Mouse (Mus musculus): Measurements from ENCODE around the gene Plxnb1.
A peak's percentile ranks its signal among the peaks of the same experiment; 100 is the strongest.

Gene Plxnb1

DNA sequence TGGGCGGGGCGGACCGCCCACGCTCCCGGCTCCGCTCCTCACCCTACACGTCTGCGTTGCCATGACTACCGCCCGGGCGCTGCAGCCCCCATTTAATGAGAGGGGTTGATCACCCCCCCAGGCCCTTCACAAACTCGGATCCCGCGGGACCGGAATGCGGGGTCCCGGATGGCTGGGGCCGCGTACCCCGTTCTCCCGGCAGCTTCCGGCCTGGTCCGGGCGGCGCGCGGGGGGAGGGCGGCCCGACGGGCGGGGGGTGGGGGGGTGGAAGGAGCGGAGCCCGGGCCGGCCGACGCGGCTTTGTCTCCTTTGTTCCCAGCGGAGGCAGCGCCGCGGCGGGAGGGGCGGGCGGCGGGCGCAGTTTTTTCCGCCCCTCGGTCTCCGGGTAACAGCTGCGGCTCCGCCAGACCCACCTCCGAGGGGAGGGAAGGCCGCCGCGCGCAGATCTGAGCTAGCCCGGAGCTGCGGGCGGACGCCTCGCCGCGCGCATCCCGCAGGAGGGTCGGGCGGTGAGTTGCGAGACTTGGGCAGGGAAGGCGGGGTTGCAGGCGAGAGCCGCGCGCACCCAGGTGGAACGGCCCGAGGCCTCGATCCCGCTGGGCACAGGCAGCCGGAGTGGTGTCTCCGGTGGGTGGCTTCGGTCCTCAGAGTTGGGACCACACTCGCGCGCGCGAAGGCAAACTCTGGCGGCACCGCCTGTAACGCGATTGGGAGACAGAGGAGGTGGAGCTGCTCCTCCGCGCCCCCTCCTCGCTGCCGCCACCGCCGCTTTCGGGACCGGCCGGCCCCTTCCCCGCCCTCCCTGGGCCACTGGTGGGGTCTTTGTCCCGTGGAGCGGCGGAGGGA lies at the start of gene Plxnb1:
Plxnb1 (plus strand) TSS at position 253 of the 846 bp plus-strand sequence.
- peak; percentile 65 for DNase-seq

DNA sequence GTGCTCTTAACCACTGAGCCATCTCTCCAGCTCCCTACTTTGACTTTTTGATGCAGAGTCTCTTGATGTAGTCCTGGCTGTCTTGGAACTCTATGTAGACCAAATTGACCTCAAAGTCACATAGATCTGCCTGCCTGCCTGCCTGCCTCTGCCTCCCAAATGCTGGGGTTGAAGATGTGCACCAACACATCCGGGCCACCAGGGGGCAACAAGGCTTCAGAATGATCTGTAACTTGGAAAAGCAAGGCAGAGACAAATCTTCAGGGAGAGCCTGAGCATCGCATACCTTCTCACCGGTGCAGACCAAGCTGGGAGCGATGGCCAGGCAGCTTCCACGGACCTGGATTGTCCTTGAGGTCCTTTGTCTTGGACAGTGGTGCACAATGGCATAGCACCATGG lies 48.9 kb upstream of the Plxnb1 start:
- peak; percentile 54 for DNase-seq

- no peak for DNase-seq
Observed at GRCm38 (mm10) chr9:109049316-109049715, 45.9 kb upstream of the Plxnb1 start.

DNA sequence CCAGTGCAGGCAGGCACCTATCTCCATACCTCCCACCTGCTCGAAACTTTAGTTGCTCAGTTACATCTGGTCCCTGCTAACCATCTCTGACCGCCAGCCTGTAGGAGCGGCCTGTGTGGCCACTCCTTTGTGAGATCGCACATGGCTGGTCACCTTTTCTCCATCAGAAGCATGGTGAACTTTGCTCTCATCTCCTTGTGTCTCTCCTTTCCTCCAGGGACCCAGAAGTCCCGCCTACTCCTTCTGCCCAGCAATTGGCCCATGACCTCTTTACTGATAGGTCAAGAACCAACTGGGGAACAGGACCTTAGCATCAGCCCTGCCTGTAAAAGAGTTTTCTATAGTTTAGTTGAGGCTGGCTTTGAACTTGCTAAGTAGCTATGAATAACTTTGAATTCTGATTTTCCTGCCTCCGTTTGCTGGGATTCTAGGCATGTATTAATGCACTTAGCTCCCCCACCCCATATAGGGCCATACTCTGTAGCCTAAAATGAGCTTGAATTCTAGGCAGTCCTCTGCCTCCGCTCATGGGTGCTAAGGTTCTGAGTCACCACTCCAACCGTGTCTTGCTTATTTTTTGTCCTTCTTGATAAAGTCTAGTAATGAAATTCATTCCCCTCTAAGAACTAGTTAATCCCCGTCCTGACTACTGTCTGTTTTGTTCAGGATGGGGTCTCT lies 45.1 kb upstream of the Plxnb1 start:
- no peak for DNase-seq

DNA sequence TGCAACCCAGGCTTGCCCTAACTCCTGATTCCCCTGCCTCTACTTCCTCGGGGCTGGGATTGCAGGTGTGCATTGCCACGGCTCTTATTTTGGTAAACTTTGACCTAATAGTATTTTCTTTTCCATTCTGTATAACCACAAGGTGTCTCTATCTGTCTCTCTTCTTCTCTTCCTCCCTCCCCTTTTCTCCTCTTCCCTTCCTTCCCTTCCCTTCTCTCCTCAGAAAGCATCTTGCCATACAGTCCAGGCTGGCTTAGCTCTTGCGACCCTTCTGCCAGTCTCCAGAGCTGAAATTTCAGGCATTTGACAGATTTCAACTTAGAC lies 44.6 kb upstream of the Plxnb1 start:
- DNase-seq, result no peak

DNA sequence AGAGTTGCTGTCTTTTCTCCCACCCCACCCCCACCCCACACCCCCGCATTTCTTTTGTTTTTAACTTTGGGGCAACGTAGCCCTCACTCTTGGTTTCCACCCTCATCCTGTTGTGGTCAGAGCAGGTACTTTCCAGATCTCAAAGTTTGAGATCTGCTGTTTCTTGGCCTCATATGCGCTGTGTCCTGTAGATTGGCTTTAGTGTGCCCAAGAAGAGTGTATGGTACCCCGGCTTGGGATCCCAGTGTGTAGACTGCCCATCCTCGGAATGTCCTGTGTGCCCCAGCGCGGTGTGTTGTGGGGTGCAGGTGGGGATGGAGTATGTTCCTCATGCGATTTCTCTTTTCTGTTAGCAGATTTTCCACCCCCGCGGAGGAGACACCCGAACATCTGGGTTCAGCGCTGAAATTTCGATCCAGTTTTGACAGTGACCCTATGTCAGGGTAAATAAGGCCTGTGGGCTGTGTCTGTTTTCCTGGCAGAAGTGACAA lies 44.1 kb upstream of the Plxnb1 start:
- DNase-seq, result peak; percentile 5

GRCm38 (mm10) chr9:109051651-109052489 lies 43.3 kb upstream of the Plxnb1 start:
- DNase-seq, result peak; percentile 9

GRCm38 (mm10) chr9:109052490-109053260 lies 42.5 kb upstream of the Plxnb1 start:
- peak; percentile 14 for DNase-seq

GRCm38 (mm10) chr9:109053366-109053765 lies 41.8 kb upstream of the Plxnb1 start:
- peak; percentile 18 for DNase-seq

DNA sequence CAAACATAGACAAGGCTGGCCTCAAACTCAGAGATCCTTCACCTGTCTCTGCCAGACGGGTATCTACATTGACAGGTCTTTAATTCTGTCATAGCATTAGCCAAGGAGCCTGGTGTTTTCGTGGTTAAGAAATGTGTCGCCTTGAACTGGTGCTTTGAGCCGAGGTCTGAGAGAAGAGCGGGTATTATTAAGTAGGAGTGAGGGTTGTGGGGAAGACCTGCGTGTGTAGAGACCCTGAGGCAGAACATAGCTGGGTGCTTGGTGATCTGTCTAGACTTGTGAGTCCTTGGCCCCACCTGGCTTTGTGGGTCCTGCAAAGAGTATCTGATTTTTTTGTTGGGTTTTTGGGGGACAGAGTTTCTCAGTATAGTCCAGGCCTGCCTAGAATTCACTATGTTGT lies 41.3 kb upstream of the Plxnb1 start:
- peak; percentile 14 for DNase-seq

GRCm38 (mm10) chr9:109054712-109055111 lies 40.5 kb upstream of the Plxnb1 start:
- peak; percentile 76 for DNase-seq

GRCm38 (mm10) chr9:109055271-109056030 lies 39.7 kb upstream of the Plxnb1 start:
- peak; percentile 54 for DNase-seq

GRCm38 (mm10) chr9:109056081-109056690 lies 39.0 kb upstream of the Plxnb1 start:
- DNase-seq, result no peak

DNA sequence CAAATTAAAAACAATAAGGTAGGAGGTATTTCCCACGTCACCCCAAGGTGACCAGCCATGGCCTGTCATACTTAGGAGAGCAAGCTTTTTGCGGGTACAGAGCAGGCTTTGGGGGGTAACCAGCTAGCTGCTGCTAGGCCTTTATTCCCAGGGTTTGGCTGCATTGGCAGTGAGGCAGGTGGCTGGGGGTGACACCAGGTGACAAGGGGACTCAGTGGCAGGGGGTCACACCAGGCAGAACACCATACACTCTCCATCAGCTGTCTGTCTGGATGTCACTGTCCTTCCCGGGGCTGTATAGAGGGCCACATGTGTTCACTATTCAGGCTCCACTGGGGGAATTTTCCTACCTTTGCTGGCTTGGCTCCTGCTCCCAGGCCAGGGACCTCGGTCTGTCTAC lies 38.3 kb upstream of the Plxnb1 start:
- DNase-seq, result no peak

GRCm38 (mm10) chr9:109057543-109057942 lies 37.6 kb upstream of the Plxnb1 start:
- no peak for DNase-seq

DNA sequence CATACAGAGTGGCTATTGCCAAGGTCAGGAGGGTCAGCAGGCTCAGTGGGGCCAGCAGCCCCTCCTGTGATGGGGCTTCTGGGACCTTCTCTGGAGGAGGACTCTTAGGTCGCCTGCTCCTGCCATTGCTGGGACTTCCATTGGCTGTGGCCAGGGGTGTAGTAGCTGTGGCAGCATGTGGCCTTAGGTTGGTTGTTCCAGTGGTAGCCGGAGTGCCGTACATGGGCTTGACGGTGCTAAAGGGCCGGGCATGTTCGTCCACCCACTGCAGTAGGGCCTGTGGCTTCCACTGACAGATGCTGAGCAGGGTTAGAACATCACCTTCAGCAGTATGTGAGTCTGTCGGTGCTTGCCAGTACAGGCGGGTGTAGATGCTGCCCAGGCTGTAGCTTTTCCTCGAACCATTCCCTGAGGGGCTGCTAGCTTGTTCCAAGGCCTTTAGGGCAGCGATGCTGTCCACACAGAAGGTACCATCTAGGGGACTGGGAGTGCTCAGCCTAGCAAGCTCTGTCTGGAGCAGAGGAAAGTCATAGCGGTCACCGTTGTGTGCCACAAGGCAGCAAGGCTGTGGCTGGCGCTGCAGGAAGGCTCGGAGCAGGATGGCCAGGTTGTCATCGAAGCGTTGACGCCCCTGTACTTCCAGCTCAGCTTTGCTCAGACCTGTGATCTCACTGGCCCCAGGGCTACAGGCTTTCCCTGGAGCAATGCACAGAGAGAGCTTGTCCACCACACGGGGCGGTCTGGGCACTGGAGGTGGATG lies 37.0 kb upstream of the Plxnb1 start:
- no peak for DNase-seq

GRCm38 (mm10) chr9:109059136-109059903 lies 35.9 kb upstream of the Plxnb1 start, which contains the start of gene Trex1:
Gene Trex1, minus strand, starts transcription at chr9:109059734.
- peak; percentile 87 for DNase-seq

- peak; percentile 53 for DNase-seq
Observed at GRCm38 (mm10) chr9:109060184-109060897, 34.8 kb upstream of the Plxnb1 start.

DNA sequence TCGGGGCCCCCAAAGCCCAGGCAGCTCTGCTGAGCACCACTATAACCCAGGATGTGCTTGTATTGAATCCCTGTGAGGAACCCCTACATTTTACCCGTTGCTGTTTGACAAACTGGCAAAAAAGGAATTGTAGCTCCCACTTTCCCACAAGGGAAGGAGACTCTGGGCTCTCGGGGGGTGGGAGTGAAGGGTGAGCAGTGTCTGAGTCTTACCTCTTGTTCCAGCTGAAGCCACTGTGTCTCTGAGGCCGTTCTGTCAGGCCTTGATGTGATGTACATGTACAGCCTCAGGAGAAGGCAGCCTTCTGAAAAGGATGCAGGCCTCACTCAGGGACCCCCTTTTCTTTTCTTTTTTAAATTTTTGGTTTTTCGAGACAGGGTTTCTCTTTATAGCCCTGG lies 34.3 kb upstream of the Plxnb1 start:
- DNase-seq, result no peak
